Mouse (Mus musculus) midbrain, embryonic 14.5 days (tissue): ENCODE results near the gene Wdr11. TPM values are rescaled to one million over a fixed set of nuclear protein-coding genes. Genes with fewer than 3 reads are reported as not detected.

Experiments
- ATAC-seq: fragments of 200-750 bp; cut with Nextera tagmentation; 2 replicates; pipeline ENCODE4 v1.8.0; 2017; ENCODE audit warnings: moderate number of reproducible peaks, moderate library complexity; ENCODE audit not compliant: low FRiP score, low TSS enrichment
- DNase-seq: peaks from one replicate; pipeline ENCODE4 v3.0.0-alpha.2; 2015
- H3K27ac ChIP-seq: fragments of 300-500 bp; sonication (generic); replicated peaks from 2 replicates; pipeline ENCODE4 v1.5.1; 2014; ENCODE audit warnings: mild to moderate bottlenecking, low read depth, low read length, moderate library complexity
- H3K27me3 ChIP-seq: fragments of 300-500 bp; sonication (generic); 2 replicates; pipeline ENCODE4 v1.6.1; 2014; ENCODE audit warnings: low read length, control low read depth, mixed read lengths; ENCODE audit not compliant: control insufficient read depth, insufficient read depth
- H3K36me3 ChIP-seq: fragments of 300-500 bp; sonication (generic); 2 replicates; pipeline ENCODE4 v1.6.1; 2014; ENCODE audit warnings: low read length, control low read depth; ENCODE audit not compliant: control insufficient read depth, insufficient read depth
- H3K4me1 ChIP-seq: fragments of 300-500 bp; sonication (generic); 2 replicates; pipeline ENCODE4 v1.6.1; 2014; ENCODE audit warnings: mild to moderate bottlenecking, antibody characterized with exemption, low read length, control low read depth; ENCODE audit not compliant: control insufficient read depth, insufficient read depth
- H3K4me2 ChIP-seq: fragments of 300-500 bp; sonication (generic); 2 replicates; pipeline ENCODE4 v1.6.1; 2014; ENCODE audit warnings: mild to moderate bottlenecking, low read length, moderate library complexity
- H3K4me3 ChIP-seq: fragments of 300-500 bp; sonication (generic); replicated peaks from 2 replicates; pipeline ENCODE4 v1.5.1; 2014; ENCODE audit warnings: low read depth, low read length
- H3K9ac ChIP-seq: fragments of 300-500 bp; sonication (generic); replicated peaks from 2 replicates; pipeline ENCODE4 v1.6.1; 2014; ENCODE audit warnings: mild to moderate bottlenecking, low read length, moderate library complexity
- H3K9me3 ChIP-seq: fragments of 300-500 bp; sonication (generic); 2 replicates; pipeline ENCODE4 v1.6.1; 2016; ENCODE audit warnings: low read length, control low read depth, mixed read lengths; ENCODE audit not compliant: control insufficient read depth
- WGBS: fragments of 180-500 bp; shearing (Covaris S2); extraction: QIAGEN DNeasy Blood & Tissue Kit; methylation state at CpG from one replicate; pipeline ENCODE4 v1.1.7; 2014; 5-methylcytosine and 5-hydroxymethylcytosine counted together
- polyA plus RNA-seq: library from polyadenylated mRNA; unstranded; fragments of >200 nt; fragmentation: Nextera tagmentation; extraction: Ambion mirVana; gene quantifications from 2 replicates; pipeline ENCODE4 v1.2.1, GENCODE M21; 2014

Wdr11 gene
- polyA plus RNA-seq, 1 experiment from 2014 or later, result 41.3 TPM

DNA sequence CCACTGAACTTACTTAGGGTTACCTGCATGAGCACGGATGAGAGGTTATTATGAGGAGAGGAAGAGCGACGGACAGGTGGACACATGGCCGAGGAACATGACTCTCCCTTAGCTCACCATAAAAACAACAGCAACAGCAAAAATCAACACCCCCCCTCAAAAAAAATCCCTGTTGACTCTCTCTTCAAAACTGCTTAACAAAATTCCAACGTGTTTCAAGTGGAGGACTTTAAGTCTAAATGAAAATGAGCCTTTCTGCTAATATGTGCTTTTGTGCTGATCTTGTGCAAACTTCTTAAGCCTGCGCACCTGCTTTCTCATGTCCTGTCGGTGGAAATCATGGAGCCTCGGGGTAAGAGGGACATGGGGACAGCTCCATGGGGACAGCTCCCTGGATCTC, 66.2 kb downstream of the Wdr11 start:
- Histone ChIP-seq H3K4me1 (peaks cover 25% of the 10 kb centered on the region), H3K9me3 (no peaks in the 10 kb centered on the region), H3K27me3 (peaks cover 11% of the 10 kb centered on the region; the same call in 1 of the 2 replicates), H3K9ac (no peak overlapping the region), H3K4me2 (no peak overlapping the region), H3K27ac (no peak overlapping the region), H3K36me3 (no peaks in the 10 kb centered on the region), H3K4me3 (no peak overlapping the region)
- 84% methylated on average over 8 of the region's 8 CpGs for WGBS
- DNase-seq (no peak), ATAC-seq (no peak)

DNA sequence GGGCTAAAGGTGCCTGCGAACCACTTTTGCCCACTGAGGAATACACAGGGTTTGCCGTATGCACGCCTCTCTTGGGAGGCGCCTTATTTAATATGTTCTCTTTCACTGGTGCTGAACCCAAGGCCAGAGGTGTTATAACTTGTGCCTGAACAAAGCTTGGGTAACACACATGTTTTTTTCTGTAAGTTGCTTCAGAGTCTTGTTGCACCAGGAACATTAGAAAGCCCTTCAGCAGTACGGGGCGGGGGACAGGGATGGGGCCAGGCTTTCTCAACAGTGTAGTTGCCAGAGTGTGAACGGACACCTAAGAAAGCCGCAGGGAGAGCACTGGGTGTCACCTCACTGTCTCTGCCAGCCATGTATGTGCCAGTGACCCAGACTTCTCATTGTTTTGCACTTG, 68.1 kb downstream of the Wdr11 start:
- Histone ChIP-seq H3K27me3 (peaks cover 11% of the 10 kb centered on the region; the same call in 1 of the 2 replicates), H3K4me2 (no peak overlapping the region), H3K36me3 (no peaks in the 10 kb centered on the region), H3K9ac (no peak overlapping the region), H3K27ac (no peak overlapping the region), H3K4me3 (no peak overlapping the region), H3K9me3 (no peaks in the 10 kb centered on the region), H3K4me1 (peaks cover 21% of the 10 kb centered on the region)
- ATAC-seq (no peak), DNase-seq (no peak)
- WGBS, result 88% methylated on average over 8 of the region's 8 CpGs

DNA sequence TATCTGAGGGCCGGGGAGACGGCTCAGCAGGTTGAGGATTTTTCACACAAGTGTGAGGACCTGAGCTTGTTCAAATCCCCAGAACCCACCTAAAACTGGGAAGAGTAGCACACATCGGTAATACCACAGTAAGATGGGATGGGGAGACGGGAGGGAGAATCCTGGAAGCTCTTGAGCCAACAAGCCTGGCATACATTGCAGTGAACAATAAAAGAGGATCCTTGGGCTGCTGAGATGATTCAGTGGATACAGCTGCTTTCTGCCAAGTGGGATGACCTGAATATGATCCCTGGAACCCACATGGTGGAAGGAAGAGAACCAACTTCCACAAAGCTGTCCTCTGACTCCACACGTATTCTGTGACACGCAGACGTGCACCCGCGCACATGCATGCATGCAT, 68.9 kb downstream of the Wdr11 start:
- Histone ChIP-seq H3K27ac (no peak overlapping the region), H3K4me3 (no peak overlapping the region)
- WGBS, result 90% methylated on average over 9 of the region's 9 CpGs

DNA sequence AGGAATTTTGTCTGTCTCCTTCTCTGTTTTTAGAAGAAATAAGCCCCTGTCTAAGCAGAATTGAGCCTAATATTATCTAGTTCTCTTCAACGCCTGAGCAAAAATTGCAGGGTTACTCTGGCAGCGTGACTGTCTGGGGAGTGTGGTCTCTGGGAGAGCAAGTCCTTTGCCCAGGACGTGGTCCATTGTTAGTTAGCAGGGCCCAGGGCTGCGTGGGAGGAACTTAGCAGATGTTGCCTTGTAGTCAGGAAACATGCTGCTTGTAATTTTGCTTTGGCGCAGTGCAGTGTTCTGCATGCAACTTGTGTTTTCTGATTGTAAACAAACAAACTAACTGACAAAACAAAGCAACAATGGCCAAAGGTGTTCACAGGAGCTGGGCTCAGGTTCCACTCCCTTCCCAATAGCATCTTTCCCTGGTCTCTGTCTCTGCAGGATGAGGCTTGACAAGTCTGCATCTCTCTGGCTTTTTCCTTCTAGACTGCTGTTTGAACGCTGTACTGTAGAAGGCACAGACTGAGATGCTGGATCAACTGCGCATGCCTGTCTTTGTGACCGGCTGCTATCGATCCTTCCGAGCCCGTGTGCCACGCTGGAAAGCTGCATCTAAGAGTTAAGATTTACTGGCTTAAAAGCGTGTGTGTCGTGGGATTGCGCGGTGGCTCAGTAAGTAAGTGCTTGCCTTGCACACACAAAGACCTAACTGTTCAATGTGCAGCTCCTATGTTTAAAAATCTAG, 70.6 kb downstream of the Wdr11 start:
- H3K36me3 ChIP-seq, result no peaks in the 10 kb centered on the region
- H3K4me3 ChIP-seq, result no peak overlapping the region
- peaks cover 11% of the 10 kb centered on the region for H3K4me1 ChIP-seq
- H3K4me2 ChIP-seq, result no peak overlapping the region
- no peaks in the 10 kb centered on the region for H3K27me3 ChIP-seq
- WGBS, result 56% methylated on average over 16 of the region's 16 CpGs
- no peak for ATAC-seq
- H3K9ac ChIP-seq, result 0 out of 2 replicates have a peak overlapping the region, but pooled peaks have one; percentile 20
- H3K9me3 ChIP-seq, result no peaks in the 10 kb centered on the region
- no peak overlapping the region for H3K27ac ChIP-seq
- peak; percentile 64 for DNase-seq

More for the DNA sequence above, 68.9 kb downstream of the Wdr11 start:
- no peak overlapping the region for H3K9ac ChIP-seq
- no peak overlapping the region for H3K4me2 ChIP-seq
- peaks cover 8% of the 10 kb centered on the region; the same call in 1 of the 2 replicates for H3K27me3 ChIP-seq
- no peak for ATAC-seq
- H3K36me3 ChIP-seq, result no peaks in the 10 kb centered on the region
- no peak for DNase-seq
- peaks cover 14% of the 10 kb centered on the region for H3K4me1 ChIP-seq
- no peaks in the 10 kb centered on the region for H3K9me3 ChIP-seq

DNA sequence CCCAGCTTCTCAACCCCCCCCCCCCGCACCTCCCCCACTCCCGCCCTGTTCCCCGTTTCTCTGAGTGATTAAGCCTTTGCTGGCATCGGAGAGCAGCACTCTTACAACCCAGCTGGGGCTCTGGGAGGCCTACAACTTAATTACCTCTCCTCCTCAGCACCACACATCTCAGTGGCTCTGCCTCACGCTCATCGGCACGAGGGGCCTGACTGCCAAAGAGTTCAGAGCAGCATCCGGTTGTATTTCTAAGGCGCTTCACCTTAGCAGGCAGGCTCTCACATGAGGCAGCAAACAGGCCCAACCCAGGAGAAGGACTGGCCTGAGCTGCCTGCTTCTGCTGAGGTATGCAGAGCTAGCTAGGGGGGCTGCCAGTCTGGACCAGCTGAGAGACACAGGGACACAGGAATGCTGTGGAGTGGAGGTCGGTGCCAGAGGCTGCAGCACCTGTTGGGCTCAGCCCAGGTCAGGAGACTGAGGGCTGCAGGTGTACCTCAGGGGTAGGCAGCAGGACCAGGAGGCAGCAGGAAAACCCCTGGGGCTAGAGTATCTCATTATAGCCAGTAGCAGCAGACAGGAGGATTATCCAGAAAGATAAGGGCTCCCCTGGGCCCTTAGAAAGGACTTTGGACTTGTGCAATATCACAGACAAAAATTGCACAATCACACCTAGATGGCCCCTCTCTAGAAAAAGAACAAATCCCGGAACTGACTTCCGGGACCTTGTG, 72.3 kb downstream of the Wdr11 start:
- no peak overlapping the region for H3K4me2 ChIP-seq
- no peaks in the 10 kb centered on the region for H3K9me3 ChIP-seq
- WGBS, result 20% methylated on average over 12 of the region's 12 CpGs
- H3K27ac ChIP-seq, result no peak overlapping the region
- DNase-seq, result peak; percentile 69
- peaks cover 9% of the 10 kb centered on the region for H3K4me1 ChIP-seq
- ATAC-seq, result no peak
- no peak overlapping the region; the same call in 1 of the 2 replicates for H3K9ac ChIP-seq
- no peaks in the 10 kb centered on the region for H3K36me3 ChIP-seq
- no peaks in the 10 kb centered on the region for H3K27me3 ChIP-seq
- H3K4me3 ChIP-seq, result no peak overlapping the region

DNA sequence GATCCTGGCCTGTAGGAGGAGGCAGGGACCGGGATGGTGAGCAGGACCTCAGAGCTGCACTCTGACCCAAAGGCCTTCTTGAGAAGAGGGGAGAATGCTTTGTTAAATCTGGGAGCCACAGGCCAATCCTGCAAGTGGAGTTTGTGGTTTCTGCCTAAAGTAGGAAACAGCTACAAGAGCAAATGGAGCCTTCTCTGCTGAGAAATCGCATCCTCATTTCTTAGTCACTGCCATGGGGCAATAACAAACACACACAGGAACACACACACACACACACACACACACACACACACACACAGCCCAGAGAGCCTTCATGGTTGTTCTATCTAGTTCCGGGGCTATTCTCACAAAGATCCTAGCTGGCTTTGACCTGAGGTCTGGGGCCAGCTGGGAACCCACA, 73.7 kb downstream of the Wdr11 start:
- H3K9ac ChIP-seq, result no peak overlapping the region
- H3K36me3 ChIP-seq, result no peaks in the 10 kb centered on the region
- ATAC-seq (no peak), DNase-seq (no peak)
- WGBS, result 87% methylated on average over 3 of the region's 3 CpGs
- no peak overlapping the region for H3K4me3 ChIP-seq
- H3K27ac ChIP-seq, result no peak overlapping the region
- no peaks in the 10 kb centered on the region for H3K9me3 ChIP-seq
- H3K27me3 ChIP-seq, result no peaks in the 10 kb centered on the region
- no peak overlapping the region for H3K4me2 ChIP-seq
- peaks cover 9% of the 10 kb centered on the region for H3K4me1 ChIP-seq

DNA sequence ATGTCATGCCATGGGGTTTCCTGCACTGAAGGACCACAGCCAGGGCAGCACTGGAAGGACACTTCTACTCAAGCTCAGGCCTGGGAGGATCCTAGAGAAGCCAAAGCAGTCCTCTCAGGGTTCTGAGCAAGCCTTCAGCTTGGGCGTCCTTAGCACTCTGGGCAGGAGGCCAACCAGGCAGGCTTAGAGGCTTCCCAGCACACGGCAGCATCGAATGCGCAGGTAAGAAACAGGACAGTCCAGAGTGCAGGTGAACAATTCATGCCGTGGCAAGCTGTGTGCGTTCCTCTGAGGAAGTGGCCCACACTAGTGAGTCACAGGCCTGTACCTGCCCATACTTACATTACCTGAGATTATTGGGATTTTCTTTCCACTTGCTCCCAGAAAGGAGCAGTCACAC, 74.3 kb downstream of the Wdr11 start:
- no peak for ATAC-seq
- Histone ChIP-seq H3K27me3 (no peaks in the 10 kb centered on the region), H3K27ac (no peak overlapping the region), H3K4me3 (no peak overlapping the region), H3K36me3 (no peaks in the 10 kb centered on the region), H3K9me3 (no peaks in the 10 kb centered on the region), H3K4me1 (peaks cover 9% of the 10 kb centered on the region), H3K4me2 (no peak overlapping the region), H3K9ac (no peak overlapping the region)
- WGBS, result 86% methylated on average over 6 of the region's 6 CpGs
- no peak for DNase-seq

DNA sequence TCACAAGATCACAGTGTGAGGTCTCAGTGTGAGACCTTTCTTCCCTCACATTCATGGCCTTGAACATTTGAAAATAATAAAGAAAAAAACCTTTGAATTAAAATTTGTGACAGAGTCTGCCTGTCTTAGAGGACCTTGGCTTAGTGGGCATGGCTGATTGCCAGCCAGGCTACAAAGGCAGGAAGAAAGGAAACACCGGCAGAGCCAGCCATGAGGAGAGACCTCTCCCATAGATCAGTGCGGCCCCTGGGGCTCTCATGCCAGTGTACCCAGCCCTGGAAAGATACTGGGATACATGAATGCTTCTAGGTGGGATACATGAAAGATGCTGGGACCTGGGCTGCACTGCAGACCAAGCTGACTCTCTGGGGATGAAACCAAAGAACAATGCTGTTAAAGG, 74.9 kb downstream of the Wdr11 start:
- Histone ChIP-seq H3K27ac (no peak overlapping the region), H3K9ac (no peak overlapping the region), H3K27me3 (no peaks in the 10 kb centered on the region), H3K36me3 (no peaks in the 10 kb centered on the region), H3K4me3 (no peak overlapping the region), H3K4me1 (peaks cover 9% of the 10 kb centered on the region), H3K4me2 (no peak overlapping the region), H3K9me3 (no peaks in the 10 kb centered on the region)
- no peak for DNase-seq
- no peak for ATAC-seq
- 50% methylated on average over 2 of the region's 2 CpGs for WGBS

DNA sequence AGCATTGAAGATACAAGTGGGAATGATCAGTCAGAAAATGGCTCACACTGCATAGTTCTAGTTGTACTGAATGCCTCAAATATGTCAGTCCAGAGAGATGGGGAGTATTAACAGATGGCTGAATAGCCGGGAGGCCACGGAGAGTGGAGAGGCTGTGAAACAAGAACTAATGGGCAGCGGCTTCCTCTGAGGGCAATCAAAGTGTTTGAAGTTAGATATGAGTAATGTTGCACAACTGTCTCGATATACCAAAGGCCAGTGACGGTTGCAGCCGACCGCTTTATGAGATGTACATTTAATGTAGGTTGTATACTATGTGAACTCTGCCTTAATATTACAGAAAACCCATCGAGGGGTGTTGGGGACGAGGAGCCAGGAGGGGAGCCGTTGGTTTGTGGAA, 78.6 kb downstream of the Wdr11 start:
- Histone ChIP-seq H3K4me2 (no peak overlapping the region), H3K27ac (no peak overlapping the region), H3K4me3 (no peak overlapping the region), H3K9ac (no peak overlapping the region), H3K4me1 (no peaks in the 10 kb centered on the region; the same call in 1 of the 2 replicates), H3K27me3 (no peaks in the 10 kb centered on the region), H3K9me3 (no peaks in the 10 kb centered on the region), H3K36me3 (no peaks in the 10 kb centered on the region)
- DNase-seq, result no peak
- ATAC-seq, result no peak
- WGBS, result 91% methylated on average over 10 of the region's 10 CpGs
